Mouse (Mus musculus): ENCODE data around the gene Hist2h2ab. TPM values are rescaled to one million over a fixed set of nuclear protein-coding genes. Genes with fewer than 3 reads are reported as not detected.

Gene Hist2h2ab
- polyA plus RNA-seq, 1 experiment from 2014 or later, result not detected

GRCm38 (mm10) chr3:96247356-96248140 lies 27.9 kb downstream of the Hist2h2ab start:
- H3K27me3 ChIP-seq (ENCODE audit: control insufficient read depth, insufficient read depth, low read depth, low read length), result no peaks in the 10 kb centered on the region
- ATAC-seq, result no peak
- H3K4me1 ChIP-seq (ENCODE audit: control insufficient read depth, insufficient read depth, low read length), result peaks cover 13% of the 10 kb centered on the region
- peak overlapping the region; percentile 42 for H3K4me2 ChIP-seq (ENCODE audit: low read length)
- H3K9me3 ChIP-seq (replicated peaks; ENCODE audit: control insufficient read depth, low read length, poor library complexity, severe bottlenecking), result no peaks in the 10 kb centered on the region
- peak overlapping the region; percentile 26 for H3K4me3 ChIP-seq (ENCODE audit: low read depth, low read length)
- no peaks in the 10 kb centered on the region for H3K36me3 ChIP-seq (ENCODE audit: control insufficient read depth, insufficient read depth, low read length)
- 4% methylated on average over 11 of the region's 11 CpGs for WGBS
- no peak overlapping the region for H3K27ac ChIP-seq (ENCODE audit: low read length)
- no peak overlapping the region for H3K9ac ChIP-seq (ENCODE audit: low read depth, low read length)

GRCm38 (mm10) chr3:96248141-96249033 lies 28.7 kb downstream of the Hist2h2ab start:
- peaks cover 13% of the 10 kb centered on the region for H3K4me1 ChIP-seq (ENCODE audit: control insufficient read depth, insufficient read depth, low read length)
- H3K27me3 ChIP-seq (ENCODE audit: control insufficient read depth, insufficient read depth, low read depth, low read length), result no peaks in the 10 kb centered on the region
- H3K9me3 ChIP-seq (replicated peaks; ENCODE audit: control insufficient read depth, low read length, poor library complexity, severe bottlenecking), result no peaks in the 10 kb centered on the region
- H3K4me3 ChIP-seq (ENCODE audit: low read depth, low read length), result no peak overlapping the region
- H3K4me2 ChIP-seq (ENCODE audit: low read length), result no peak overlapping the region; the same call in 1 of the 2 replicates
- WGBS, result 58% methylated on average over 6 of the region's 6 CpGs
- no peak overlapping the region for H3K27ac ChIP-seq (ENCODE audit: low read length)
- H3K36me3 ChIP-seq (ENCODE audit: control insufficient read depth, insufficient read depth, low read length), result no peaks in the 10 kb centered on the region
- H3K9ac ChIP-seq (ENCODE audit: low read depth, low read length), result no peak overlapping the region
- ATAC-seq, result no peak

- no peaks in the 10 kb centered on the region for H3K9me3 ChIP-seq (replicated peaks; ENCODE audit: control insufficient read depth, low read length, poor library complexity, severe bottlenecking)
- no peak overlapping the region for H3K4me3 ChIP-seq (ENCODE audit: low read depth, low read length)
- WGBS, result 56% methylated on average over 4 of the region's 4 CpGs
- no peaks in the 10 kb centered on the region for H3K36me3 ChIP-seq (ENCODE audit: control insufficient read depth, insufficient read depth, low read length)
- H3K27ac ChIP-seq (ENCODE audit: low read length), result no peak overlapping the region
- ATAC-seq, result no peak
- H3K9ac ChIP-seq (ENCODE audit: low read depth, low read length), result no peak overlapping the region
- H3K4me2 ChIP-seq (ENCODE audit: low read length), result no peak overlapping the region
- H3K4me1 ChIP-seq (ENCODE audit: control insufficient read depth, insufficient read depth, low read length), result peaks cover 13% of the 10 kb centered on the region
- no peaks in the 10 kb centered on the region for H3K27me3 ChIP-seq (ENCODE audit: control insufficient read depth, insufficient read depth, low read depth, low read length)
These were observed 29.3 kb downstream of the Hist2h2ab start for GRCm38 (mm10) chr3:96249034-96249345.

- no peak for ATAC-seq
- Histone ChIP-seq H3K36me3 (ENCODE audit: control insufficient read depth, insufficient read depth, low read length) (no peaks in the 10 kb centered on the region), H3K9me3 (replicated peaks; ENCODE audit: control insufficient read depth, low read length, poor library complexity, severe bottlenecking) (no peaks in the 10 kb centered on the region), H3K27ac (ENCODE audit: low read length) (no peak overlapping the region), H3K4me1 (ENCODE audit: control insufficient read depth, insufficient read depth, low read length) (peaks cover 5% of the 10 kb centered on the region), H3K4me2 (ENCODE audit: low read length) (no peak overlapping the region), H3K27me3 (ENCODE audit: control insufficient read depth, insufficient read depth, low read depth, low read length) (no peaks in the 10 kb centered on the region), H3K4me3 (ENCODE audit: low read depth, low read length) (no peak overlapping the region), H3K9ac (ENCODE audit: low read depth, low read length) (no peak overlapping the region)
- 95% methylated on average over 3 of the region's 3 CpGs for WGBS
These were observed 31.2 kb downstream of the Hist2h2ab start for GRCm38 (mm10) chr3:96250890-96251289.

GRCm38 (mm10) chr3:96251787-96252186 lies 32.1 kb downstream of the Hist2h2ab start:
- no peaks in the 10 kb centered on the region for H3K27me3 ChIP-seq (ENCODE audit: control insufficient read depth, insufficient read depth, low read depth, low read length)
- no peak for ATAC-seq
- H3K4me3 ChIP-seq (ENCODE audit: low read depth, low read length), result no peak overlapping the region
- H3K9ac ChIP-seq (ENCODE audit: low read depth, low read length), result no peak overlapping the region
- no peaks in the 10 kb centered on the region for H3K36me3 ChIP-seq (ENCODE audit: control insufficient read depth, insufficient read depth, low read length)
- 89% methylated on average over 3 of the region's 3 CpGs for WGBS
- H3K4me1 ChIP-seq (ENCODE audit: control insufficient read depth, insufficient read depth, low read length), result peaks cover 5% of the 10 kb centered on the region
- H3K9me3 ChIP-seq (replicated peaks; ENCODE audit: control insufficient read depth, low read length, poor library complexity, severe bottlenecking), result no peaks in the 10 kb centered on the region
- no peak overlapping the region for H3K27ac ChIP-seq (ENCODE audit: low read length)
- no peak overlapping the region for H3K4me2 ChIP-seq (ENCODE audit: low read length)

GRCm38 (mm10) chr3:96254683-96255355 lies 35.2 kb downstream of the Hist2h2ab start:
- ATAC-seq, result no peak
- H3K27me3 ChIP-seq (ENCODE audit: control insufficient read depth, insufficient read depth, low read depth, low read length), result no peaks in the 10 kb centered on the region
- no peak overlapping the region for H3K4me3 ChIP-seq (ENCODE audit: low read depth, low read length)
- H3K9me3 ChIP-seq (replicated peaks; ENCODE audit: control insufficient read depth, low read length, poor library complexity, severe bottlenecking), result no peaks in the 10 kb centered on the region
- no peak overlapping the region for H3K4me2 ChIP-seq (ENCODE audit: low read length)
- no peaks in the 10 kb centered on the region for H3K36me3 ChIP-seq (ENCODE audit: control insufficient read depth, insufficient read depth, low read length)
- no peak overlapping the region for H3K9ac ChIP-seq (ENCODE audit: low read depth, low read length)
- no peaks in the 10 kb centered on the region for H3K4me1 ChIP-seq (ENCODE audit: control insufficient read depth, insufficient read depth, low read length)
- 57% methylated on average over 10 of the region's 10 CpGs for WGBS
- no peak overlapping the region for H3K27ac ChIP-seq (ENCODE audit: low read length)

GRCm38 (mm10) chr3:96255926-96256593 lies 36.4 kb downstream of the Hist2h2ab start:
- ATAC-seq, result no peak
- no peaks in the 10 kb centered on the region for H3K9me3 ChIP-seq (replicated peaks; ENCODE audit: control insufficient read depth, low read length, poor library complexity, severe bottlenecking)

GRCm38 (mm10) chr3:96257190-96257589 lies 37.5 kb downstream of the Hist2h2ab start:
- no peaks in the 10 kb centered on the region for H3K36me3 ChIP-seq (ENCODE audit: control insufficient read depth, insufficient read depth, low read length)
- no peaks in the 10 kb centered on the region for H3K27me3 ChIP-seq (ENCODE audit: control insufficient read depth, insufficient read depth, low read depth, low read length)
- H3K9me3 ChIP-seq (replicated peaks; ENCODE audit: control insufficient read depth, low read length, poor library complexity, severe bottlenecking), result no peaks in the 10 kb centered on the region
- H3K27ac ChIP-seq (ENCODE audit: low read length), result no peak overlapping the region
- H3K9ac ChIP-seq (ENCODE audit: low read depth, low read length), result no peak overlapping the region
- no peak overlapping the region for H3K4me2 ChIP-seq (ENCODE audit: low read length)
- H3K4me1 ChIP-seq (ENCODE audit: control insufficient read depth, insufficient read depth, low read length), result peaks cover 7% of the 10 kb centered on the region; the same call in 1 of the 2 replicates
- WGBS, result 84% methylated on average over 3 of the region's 3 CpGs
- ATAC-seq, result no peak
- no peak overlapping the region for H3K4me3 ChIP-seq (ENCODE audit: low read depth, low read length)

More at GRCm38 (mm10) chr3:96255926-96256593, 36.4 kb downstream of the Hist2h2ab start:
- Histone ChIP-seq H3K9ac (ENCODE audit: low read depth, low read length) (no peak overlapping the region), H3K4me3 (ENCODE audit: low read depth, low read length) (no peak overlapping the region), H3K4me1 (ENCODE audit: control insufficient read depth, insufficient read depth, low read length) (0 out of 2 replicates have a peak, but pooled peaks cover under 1% of the 10 kb centered on the region), H3K27ac (ENCODE audit: low read length) (no peak overlapping the region), H3K36me3 (ENCODE audit: control insufficient read depth, insufficient read depth, low read length) (no peaks in the 10 kb centered on the region), H3K4me2 (ENCODE audit: low read length) (no peak overlapping the region), H3K27me3 (ENCODE audit: control insufficient read depth, insufficient read depth, low read depth, low read length) (no peaks in the 10 kb centered on the region)
- WGBS, result 86% methylated on average over 5 of the region's 5 CpGs
